Mouse (Mus musculus): ENCODE measurements around the gene Olfr822. TPM values are rescaled to one million over a fixed set of nuclear protein-coding genes. Genes with fewer than 3 reads are reported as not detected.

Gene Olfr822
- not detected in 2 replicates for polyA plus RNA-seq (2015; fragmentation: Nextera tagmentation; extraction: Ambion mirVana)

DNA sequence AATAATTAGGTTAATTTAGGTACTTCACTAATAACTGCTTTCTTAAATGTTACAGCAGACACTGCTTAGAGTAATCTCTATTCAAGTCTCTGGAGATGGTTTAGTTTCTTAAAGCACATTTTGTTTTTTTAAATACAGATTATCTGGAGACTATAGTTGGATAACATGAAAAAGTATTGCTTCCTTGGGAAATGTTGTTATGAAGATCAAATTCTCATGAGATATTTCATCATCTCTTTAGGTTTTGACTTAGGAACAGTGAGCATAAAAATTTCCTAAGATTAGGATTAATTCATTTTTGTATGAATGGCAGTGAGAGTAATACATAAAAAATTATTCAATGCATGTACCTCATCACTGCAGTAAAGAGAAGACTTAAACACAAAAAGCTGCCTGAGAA is at the start of gene Olfr822:
Gene Olfr822 (plus strand): TSS at position 301 of the 400 bp plus-strand sequence.

DNA sequence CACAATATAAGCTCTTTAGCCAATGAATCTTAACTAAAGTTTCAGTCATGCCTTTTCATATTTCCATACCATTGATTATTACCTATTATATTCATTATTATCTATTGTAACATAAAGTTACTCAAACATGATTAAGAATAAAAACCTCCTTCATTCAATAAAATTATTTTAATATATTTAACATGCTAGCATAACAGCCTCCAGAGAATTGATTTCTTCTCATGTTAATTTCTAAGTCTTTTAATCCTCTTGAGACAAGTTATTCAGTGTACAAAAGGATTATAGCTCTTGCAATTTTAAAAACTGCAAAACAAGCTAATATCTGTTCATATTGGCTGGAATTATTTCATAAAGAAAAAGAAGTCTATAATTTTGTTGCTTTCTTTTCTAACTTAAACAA is 41.0 kb upstream of the Olfr822 start, which contains the start of gene Olfr821:
Gene Olfr821 (plus strand): TSS at position 301 of the 400 bp plus-strand sequence.

DNA sequence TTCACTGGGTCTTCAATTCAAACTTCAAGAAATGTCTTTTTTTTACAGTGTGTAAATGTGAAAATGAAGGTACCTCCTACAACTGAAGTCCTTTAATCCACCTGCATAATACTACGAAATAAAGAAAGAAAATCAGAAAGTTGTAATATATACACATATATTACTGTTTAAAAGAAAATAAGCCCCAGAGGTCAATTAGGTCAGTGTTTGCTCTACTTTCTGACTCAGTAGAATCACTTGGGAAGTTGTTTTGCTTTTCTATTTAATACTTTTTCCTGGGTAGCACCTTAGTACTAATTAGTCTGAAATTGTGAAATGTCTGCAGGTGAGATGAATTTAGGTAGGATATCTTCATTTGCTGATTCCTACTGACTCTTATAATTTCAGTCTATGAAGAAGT is 44.3 kb downstream of the Olfr822 start, which contains the start of gene Olfr823:
Gene Olfr823 (minus strand): TSS at position 101 of the 400 bp plus-strand sequence.

Other genes with a start within 250 kb of the Olfr822 start
- gene Olfr812, start 225.1 kb upstream of the Olfr822 start, polyA plus RNA-seq (2015; fragmentation: Nextera tagmentation; extraction: Ambion mirVana) = not detected in 2 replicates
- not detected in 2 replicates for gene Olfr813, start 215.8 kb upstream of the Olfr822 start, polyA plus RNA-seq (2015; fragmentation: Nextera tagmentation; extraction: Ambion mirVana)
- gene Olfr814, start 191.4 kb upstream of the Olfr822 start, polyA plus RNA-seq (2015; fragmentation: Nextera tagmentation; extraction: Ambion mirVana) = not detected in 2 replicates
- not detected in 2 replicates for gene Olfr815, start 165.3 kb upstream of the Olfr822 start, polyA plus RNA-seq (2015; fragmentation: Nextera tagmentation; extraction: Ambion mirVana)
- gene Olfr816, start 155.6 kb upstream of the Olfr822 start, polyA plus RNA-seq (2015; fragmentation: Nextera tagmentation; extraction: Ambion mirVana) = not detected in 2 replicates
- not detected in 2 replicates for gene Olfr818, start 122.1 kb upstream of the Olfr822 start, polyA plus RNA-seq (2015; fragmentation: Nextera tagmentation; extraction: Ambion mirVana)
- not detected in 2 replicates for gene Olfr819, start 103.9 kb upstream of the Olfr822 start, polyA plus RNA-seq (2015; fragmentation: Nextera tagmentation; extraction: Ambion mirVana)
- not detected in 2 replicates for gene Olfr247, start 95.1 kb upstream of the Olfr822 start, polyA plus RNA-seq (2015; fragmentation: Nextera tagmentation; extraction: Ambion mirVana)
- gene Gm10310, start 86.1 kb upstream of the Olfr822 start, polyA plus RNA-seq (2015; fragmentation: Nextera tagmentation; extraction: Ambion mirVana) = not detected in 2 replicates
- gene Olfr820, start 58.6 kb upstream of the Olfr822 start, polyA plus RNA-seq (2015; fragmentation: Nextera tagmentation; extraction: Ambion mirVana) = not detected in 2 replicates
- gene Olfr821, start 40.9 kb upstream of the Olfr822 start, polyA plus RNA-seq (2015; fragmentation: Nextera tagmentation; extraction: Ambion mirVana) = not detected in 2 replicates
- gene Olfr823, start 44.2 kb downstream of the Olfr822 start, polyA plus RNA-seq (2015; fragmentation: Nextera tagmentation; extraction: Ambion mirVana) = not detected in 2 replicates
- not detected in 2 replicates for gene Olfr824, start 58.8 kb downstream of the Olfr822 start, polyA plus RNA-seq (2015; fragmentation: Nextera tagmentation; extraction: Ambion mirVana)
- not detected in 2 replicates for gene Olfr825, start 95.6 kb downstream of the Olfr822 start, polyA plus RNA-seq (2015; fragmentation: Nextera tagmentation; extraction: Ambion mirVana)
- gene Olfr826, start 113.0 kb downstream of the Olfr822 start, polyA plus RNA-seq (2015; fragmentation: Nextera tagmentation; extraction: Ambion mirVana) = not detected in 2 replicates
- not detected in 2 replicates for gene Olfr827, start 143.2 kb downstream of the Olfr822 start, polyA plus RNA-seq (2015; fragmentation: Nextera tagmentation; extraction: Ambion mirVana)
- gene Neurod4, start 209.0 kb downstream of the Olfr822 start, polyA plus RNA-seq (2015; fragmentation: Nextera tagmentation; extraction: Ambion mirVana) = not detected in 2 replicates